Mouse (Mus musculus): ENCODE measurements around the gene Col15a1. TPM values are rescaled to one million over a fixed set of nuclear protein-coding genes. Genes with fewer than 3 reads are reported as not detected.

Gene Col15a1
- polyA plus RNA-seq, 1 experiment, result 37.1 TPM

DNA sequence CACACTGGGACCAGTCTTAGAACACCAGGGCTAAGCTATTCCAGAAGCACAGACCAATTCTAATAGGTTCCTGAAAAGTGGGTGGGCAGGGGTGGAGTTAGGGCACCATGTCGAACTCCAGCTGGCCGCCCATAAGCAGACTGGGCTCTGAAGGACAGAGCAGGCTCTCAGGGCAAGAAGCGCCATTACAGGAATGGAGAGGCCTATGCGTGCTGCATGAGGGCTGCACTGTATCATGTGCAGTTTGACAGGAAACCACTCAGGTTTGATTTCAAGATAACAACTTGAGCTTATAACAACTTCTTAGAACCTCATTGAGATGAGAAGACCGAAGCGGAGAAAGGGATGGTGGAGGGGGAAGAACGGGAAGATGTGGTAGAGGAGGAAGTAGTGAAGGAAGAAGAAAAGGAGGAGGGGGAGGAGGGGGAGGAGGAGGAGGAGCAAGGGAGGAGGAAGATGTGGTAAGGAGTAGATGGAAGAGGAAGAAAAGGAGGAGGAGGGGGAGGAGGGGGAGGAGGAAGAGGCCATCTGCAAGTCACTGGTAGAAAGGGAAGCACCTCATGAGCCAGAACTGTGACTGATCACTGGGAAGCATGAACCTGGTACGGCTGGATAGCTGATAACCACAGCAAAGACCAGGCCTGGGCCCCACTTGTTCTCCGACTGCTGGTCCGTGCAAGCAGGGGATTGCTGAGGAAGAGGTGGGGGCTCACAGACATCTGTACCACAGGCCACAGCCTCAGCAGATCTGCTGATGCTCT, 111.8 kb downstream of the Col15a1 start:
- 6% methylated on average over 10 of the region's 10 CpGs for WGBS
- peak; percentile 61 for DNase-seq
- Histone ChIP-seq H3K27me3 (ENCODE audit: control insufficient read depth, insufficient read depth, low read length) (no peaks in the 10 kb centered on the region), H3K4me3 (ENCODE audit: control insufficient read depth, insufficient read depth, low read length) (no peak overlapping the region), H3K36me3 (ENCODE audit: control insufficient read depth, insufficient read depth, low read length) (no peaks in the 10 kb centered on the region), H3K27ac (ENCODE audit: control insufficient read depth, insufficient read depth, low read length) (peak overlapping the region; percentile 84), H3K4me1 (replicated peaks; ENCODE audit: control insufficient read depth, insufficient read depth, low read length) (peaks cover 39% of the 10 kb centered on the region)
- TF ChIP-seq CTCF (IDR thresholded peaks at IDR 0.05; ENCODE audit: borderline replicate concordance, control insufficient read depth, extremely low read depth, insufficient read depth, low read length, poor library complexity), result no peak
- TF ChIP-seq POLR2A (IDR thresholded peaks at IDR 0.05; ENCODE audit: control insufficient read depth, extremely low read depth, insufficient read depth, low read length, poor library complexity), result no peak

DNA sequence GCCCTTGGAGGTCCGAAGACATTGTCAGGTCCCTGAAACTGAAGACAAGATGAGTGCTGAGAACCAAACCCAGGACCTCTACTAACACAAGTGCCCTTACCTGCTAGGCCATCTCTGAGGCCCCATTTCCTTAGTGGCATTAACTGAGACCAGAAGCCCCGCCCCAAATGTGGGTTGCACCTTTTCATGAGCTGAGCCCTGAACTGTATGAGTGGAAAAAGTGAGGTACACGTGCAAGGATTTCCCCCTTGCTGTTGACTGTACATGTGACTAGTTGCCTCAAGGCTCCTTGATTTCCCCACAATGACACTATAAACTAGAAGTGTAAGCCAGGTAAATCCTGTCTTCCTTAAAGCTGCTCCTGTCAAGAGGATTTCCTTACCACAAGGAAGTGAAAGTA, 114.4 kb downstream of the Col15a1 start:
- no peak overlapping the region for H3K4me3 ChIP-seq (ENCODE audit: control insufficient read depth, insufficient read depth, low read length)
- H3K27ac ChIP-seq (ENCODE audit: control insufficient read depth, insufficient read depth, low read length), result no peak overlapping the region
- H3K27me3 ChIP-seq (ENCODE audit: control insufficient read depth, insufficient read depth, low read length), result no peaks in the 10 kb centered on the region
- TF ChIP-seq POLR2A (IDR thresholded peaks at IDR 0.05; ENCODE audit: control insufficient read depth, extremely low read depth, insufficient read depth, low read length, poor library complexity), result no peak
- TF ChIP-seq CTCF (IDR thresholded peaks at IDR 0.05; ENCODE audit: borderline replicate concordance, control insufficient read depth, extremely low read depth, insufficient read depth, low read length, poor library complexity), result no peak
- peaks cover 27% of the 10 kb centered on the region for H3K4me1 ChIP-seq (replicated peaks; ENCODE audit: control insufficient read depth, insufficient read depth, low read length)
- peak; percentile 45 for DNase-seq
- H3K36me3 ChIP-seq (ENCODE audit: control insufficient read depth, insufficient read depth, low read length), result no peaks in the 10 kb centered on the region
- 67% methylated on average over 3 of the region's 3 CpGs for WGBS

DNA sequence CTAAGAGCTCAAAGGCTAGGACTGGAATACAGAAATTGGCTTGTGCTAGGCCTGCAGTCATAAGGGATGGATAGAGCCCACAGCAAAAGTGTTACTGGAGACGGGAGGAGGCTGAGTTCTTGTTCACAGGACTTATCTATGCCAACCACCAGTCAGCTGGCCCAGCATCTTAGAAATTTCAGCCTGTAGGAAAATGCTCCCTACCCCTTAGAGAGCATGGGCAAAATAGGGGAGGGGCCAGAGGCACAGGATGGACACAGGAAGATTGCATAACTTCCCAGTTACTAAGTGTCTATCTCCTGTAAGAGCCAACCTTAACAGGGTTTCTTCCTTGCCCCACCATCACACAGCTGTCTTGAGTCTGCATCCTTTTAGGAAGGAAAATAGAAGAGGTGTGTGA, 116.2 kb downstream of the Col15a1 start:
- Histone ChIP-seq H3K27me3 (ENCODE audit: control insufficient read depth, insufficient read depth, low read length) (no peaks in the 10 kb centered on the region), H3K4me1 (replicated peaks; ENCODE audit: control insufficient read depth, insufficient read depth, low read length) (peaks cover 18% of the 10 kb centered on the region), H3K36me3 (ENCODE audit: control insufficient read depth, insufficient read depth, low read length) (no peaks in the 10 kb centered on the region), H3K4me3 (ENCODE audit: control insufficient read depth, insufficient read depth, low read length) (no peak overlapping the region), H3K27ac (ENCODE audit: control insufficient read depth, insufficient read depth, low read length) (no peak overlapping the region)
- no peak for DNase-seq
- TF ChIP-seq CTCF (IDR thresholded peaks at IDR 0.05; ENCODE audit: borderline replicate concordance, control insufficient read depth, extremely low read depth, insufficient read depth, low read length, poor library complexity) (no peak), POLR2A (IDR thresholded peaks at IDR 0.05; ENCODE audit: control insufficient read depth, extremely low read depth, insufficient read depth, low read length, poor library complexity) (no peak)
- WGBS, result 88% methylated on average over 1 of the region's 1 CpGs

DNA sequence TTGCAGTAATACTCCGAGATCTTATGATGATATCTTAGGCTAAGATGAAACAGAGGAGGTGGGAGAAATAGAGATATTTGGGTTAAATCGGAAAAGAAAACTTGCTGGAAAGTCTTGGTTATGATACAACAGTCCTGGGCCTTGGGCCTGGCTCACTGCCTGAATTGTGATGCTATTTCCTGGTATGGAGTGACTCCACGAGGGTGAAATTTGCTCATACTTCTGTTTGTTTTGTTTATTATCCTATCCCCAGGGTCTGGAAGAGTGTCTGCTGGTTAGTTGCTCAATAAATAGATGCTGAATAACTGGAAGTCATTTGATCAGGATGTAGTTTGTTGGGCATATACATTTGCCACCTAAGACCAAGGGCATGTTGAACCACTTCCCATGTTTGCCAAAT, 119.8 kb downstream of the Col15a1 start:
- Histone ChIP-seq H3K27me3 (ENCODE audit: control insufficient read depth, insufficient read depth, low read length) (no peaks in the 10 kb centered on the region), H3K4me3 (ENCODE audit: control insufficient read depth, insufficient read depth, low read length) (no peak overlapping the region), H3K27ac (ENCODE audit: control insufficient read depth, insufficient read depth, low read length) (no peak overlapping the region), H3K4me1 (replicated peaks; ENCODE audit: control insufficient read depth, insufficient read depth, low read length) (peaks cover 2% of the 10 kb centered on the region; the same call in 1 of the 2 replicates), H3K36me3 (ENCODE audit: control insufficient read depth, insufficient read depth, low read length) (no peaks in the 10 kb centered on the region)
- DNase-seq, result no peak
- WGBS, result 77% methylated on average over 3 of the region's 3 CpGs
- TF ChIP-seq POLR2A (IDR thresholded peaks at IDR 0.05; ENCODE audit: control insufficient read depth, extremely low read depth, insufficient read depth, low read length, poor library complexity), result no peak
- no peak for TF ChIP-seq CTCF (IDR thresholded peaks at IDR 0.05; ENCODE audit: borderline replicate concordance, control insufficient read depth, extremely low read depth, insufficient read depth, low read length, poor library complexity)

DNA sequence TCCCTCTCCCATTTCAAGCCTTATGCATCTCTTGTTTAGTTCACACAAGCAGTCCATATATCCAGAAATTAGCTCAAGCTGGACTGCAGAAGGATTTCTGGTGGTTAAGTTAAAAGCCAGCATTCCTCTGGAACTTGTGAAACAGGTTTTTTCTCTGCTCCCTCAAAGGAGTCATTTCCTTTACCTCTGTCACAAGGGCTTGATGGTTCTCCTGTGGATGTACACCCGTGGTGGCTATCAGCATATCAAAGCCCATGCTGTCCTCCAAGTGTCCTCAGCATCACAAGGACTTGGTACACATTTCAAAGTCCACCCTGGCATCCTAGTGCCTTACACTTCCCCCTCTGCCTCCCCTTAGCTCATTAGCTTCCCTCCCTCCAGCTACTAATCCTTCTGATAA, 121.3 kb downstream of the Col15a1 start:
- Histone ChIP-seq H3K4me1 (replicated peaks; ENCODE audit: control insufficient read depth, insufficient read depth, low read length) (peaks cover 2% of the 10 kb centered on the region; the same call in 1 of the 2 replicates), H3K27ac (ENCODE audit: control insufficient read depth, insufficient read depth, low read length) (no peak overlapping the region), H3K36me3 (ENCODE audit: control insufficient read depth, insufficient read depth, low read length) (no peaks in the 10 kb centered on the region), H3K4me3 (ENCODE audit: control insufficient read depth, insufficient read depth, low read length) (no peak overlapping the region), H3K27me3 (ENCODE audit: control insufficient read depth, insufficient read depth, low read length) (no peaks in the 10 kb centered on the region)
- whole genome bisulfite sequencing, result 43% methylated on average over 1 of the region's 1 CpGs
- no peak for TF ChIP-seq CTCF (IDR thresholded peaks at IDR 0.05; ENCODE audit: borderline replicate concordance, control insufficient read depth, extremely low read depth, insufficient read depth, low read length, poor library complexity)
- no peak for TF ChIP-seq POLR2A (IDR thresholded peaks at IDR 0.05; ENCODE audit: control insufficient read depth, extremely low read depth, insufficient read depth, low read length, poor library complexity)
- DNase-seq, result no peak

DNA sequence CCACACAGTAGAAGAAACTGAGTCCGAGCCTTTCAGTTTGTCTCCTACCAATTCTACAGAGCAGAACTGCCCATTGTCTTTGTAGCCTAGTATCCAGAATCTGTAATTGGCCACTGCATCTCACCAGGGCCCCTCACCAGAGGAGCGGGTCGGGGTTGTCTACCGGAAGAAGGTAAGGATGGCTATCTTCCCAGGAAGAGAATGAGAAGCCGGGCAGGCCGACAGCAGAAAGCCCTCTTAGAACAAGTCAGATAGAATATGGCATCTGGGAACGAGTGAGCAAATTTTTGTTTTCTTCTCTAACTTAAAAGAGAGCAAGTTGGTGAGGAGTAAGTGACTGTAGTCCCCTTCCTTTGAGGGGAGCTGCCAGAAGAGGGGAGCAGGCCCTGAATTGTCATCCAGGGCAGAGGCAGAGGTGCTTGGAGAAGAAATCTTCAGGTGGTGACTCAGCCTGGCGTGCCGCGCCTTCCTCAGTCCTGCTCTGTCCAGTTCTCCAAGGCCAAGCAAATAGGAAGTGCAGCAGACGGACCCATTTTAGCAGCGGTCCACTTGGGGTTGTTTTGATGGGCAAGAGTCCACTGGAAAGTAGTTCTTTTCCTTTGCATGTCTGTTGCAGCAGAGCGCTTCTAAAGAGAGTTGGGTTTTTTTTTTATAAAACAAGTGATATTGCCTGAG, 122.6 kb downstream of the Col15a1 start:
- H3K4me1 ChIP-seq (replicated peaks; ENCODE audit: control insufficient read depth, insufficient read depth, low read length), result no peaks in the 10 kb centered on the region; the same call in 1 of the 2 replicates
- TF ChIP-seq POLR2A (IDR thresholded peaks at IDR 0.05; ENCODE audit: control insufficient read depth, extremely low read depth, insufficient read depth, low read length, poor library complexity), result no peak
- no peak for DNase-seq
- no peaks in the 10 kb centered on the region for H3K27me3 ChIP-seq (ENCODE audit: control insufficient read depth, insufficient read depth, low read length)
- no peak overlapping the region for H3K27ac ChIP-seq (ENCODE audit: control insufficient read depth, insufficient read depth, low read length)
- H3K4me3 ChIP-seq (ENCODE audit: control insufficient read depth, insufficient read depth, low read length), result no peak overlapping the region
- no peaks in the 10 kb centered on the region for H3K36me3 ChIP-seq (ENCODE audit: control insufficient read depth, insufficient read depth, low read length)
- 97% methylated on average over 13 of the region's 13 CpGs for WGBS
